Mouse (Mus musculus): ENCODE measurements around the gene Egr4.

The Egr4 gene

DNA sequence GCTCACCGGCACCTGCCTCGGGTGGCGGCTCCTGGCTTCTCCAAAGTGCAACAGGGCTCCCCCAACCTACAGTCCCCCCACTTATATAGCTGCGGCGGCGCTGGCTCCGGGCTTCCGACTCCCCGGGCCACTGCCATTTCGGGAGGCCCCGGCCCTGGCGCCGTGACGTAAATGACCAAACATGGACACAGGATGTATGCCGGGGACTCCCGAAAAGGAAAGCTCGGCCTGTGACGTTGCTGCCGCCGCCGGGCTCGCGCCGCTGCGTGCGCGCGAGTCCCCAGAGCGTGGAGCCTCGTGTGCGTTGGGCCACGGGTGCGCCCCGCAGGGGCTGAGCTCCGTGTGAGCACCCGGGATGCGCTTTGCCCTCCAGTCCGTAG lies at the start of gene Egr4:
TSS of gene Egr4 (minus strand) at position 59 of the 380 bp plus-strand sequence.
- in situ Hi-C loops (cut with MboI), result no loop called here

DNA sequence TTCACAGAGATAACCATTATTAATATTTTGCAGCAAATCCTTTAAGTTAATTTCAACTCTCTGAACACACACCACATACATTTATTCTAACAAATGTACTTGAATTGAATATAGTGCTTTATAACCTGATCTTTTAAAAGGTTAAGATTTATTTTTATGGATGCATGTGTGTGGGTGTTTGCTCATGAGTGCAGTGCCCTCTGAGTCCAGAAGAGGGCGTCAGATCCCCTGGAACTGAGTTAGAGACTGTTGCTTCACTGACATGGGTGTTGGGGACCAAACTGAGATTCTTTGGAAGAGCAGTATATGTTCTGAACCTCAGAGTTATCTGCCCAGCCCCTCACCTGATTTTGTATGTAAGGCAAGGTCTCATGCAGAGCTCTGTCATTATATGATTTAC lies 49.0 kb upstream of the Egr4 start:
- in situ Hi-C loops (cut with MboI), result no loop called here

DNA sequence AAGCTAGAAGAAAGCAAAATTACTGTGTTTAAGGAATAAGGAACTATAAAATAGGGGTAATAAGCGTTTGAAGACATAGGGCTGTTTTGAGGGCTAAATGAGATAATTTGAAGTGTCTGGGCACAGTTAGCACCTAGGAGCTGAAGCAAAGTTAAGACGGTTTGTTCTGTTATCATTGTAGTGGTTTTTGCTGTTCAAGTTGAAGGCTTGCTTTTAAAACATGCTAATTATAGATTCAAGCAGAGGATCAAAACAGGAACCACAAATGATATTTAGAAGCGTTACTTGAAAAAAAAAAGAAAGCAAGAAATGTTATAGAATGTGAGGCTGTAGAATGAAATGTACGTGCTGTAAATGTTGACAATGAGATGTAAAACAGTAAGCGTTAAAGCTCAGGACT lies 34.3 kb upstream of the Egr4 start:
- in situ Hi-C loops (cut with MboI), result no loop called here

DNA sequence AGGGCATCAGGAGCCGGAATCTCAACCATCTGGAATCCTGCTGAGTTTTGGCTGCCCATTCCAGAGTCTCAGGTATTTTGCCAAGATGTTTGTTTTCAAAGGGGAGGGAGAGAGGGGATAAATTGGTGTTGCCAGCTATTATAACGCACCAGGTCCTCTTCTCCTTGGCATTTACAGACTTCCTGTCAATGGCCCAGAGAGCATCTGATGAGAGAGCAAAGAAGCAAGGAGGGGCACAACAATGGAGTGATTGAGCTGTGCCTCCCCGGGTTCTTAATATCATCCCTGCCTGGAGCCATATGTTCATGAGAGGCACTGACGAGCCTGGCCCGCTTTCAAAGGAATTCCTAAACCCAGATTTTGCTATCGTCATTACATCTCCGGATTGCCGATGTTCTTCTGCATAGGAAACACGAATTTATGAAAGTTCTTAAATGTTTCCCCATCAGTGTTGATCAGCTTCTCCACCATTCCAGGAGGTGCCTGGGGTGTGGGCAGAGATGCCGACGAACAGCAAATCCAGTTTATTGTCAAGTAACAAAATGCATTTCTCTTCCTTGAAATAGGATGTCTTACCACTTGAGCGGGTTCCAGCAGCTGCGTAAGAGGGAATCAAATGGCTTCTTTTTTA lies 31.0 kb upstream of the Egr4 start:
- in situ Hi-C loops (cut with MboI), result no loop called here

DNA sequence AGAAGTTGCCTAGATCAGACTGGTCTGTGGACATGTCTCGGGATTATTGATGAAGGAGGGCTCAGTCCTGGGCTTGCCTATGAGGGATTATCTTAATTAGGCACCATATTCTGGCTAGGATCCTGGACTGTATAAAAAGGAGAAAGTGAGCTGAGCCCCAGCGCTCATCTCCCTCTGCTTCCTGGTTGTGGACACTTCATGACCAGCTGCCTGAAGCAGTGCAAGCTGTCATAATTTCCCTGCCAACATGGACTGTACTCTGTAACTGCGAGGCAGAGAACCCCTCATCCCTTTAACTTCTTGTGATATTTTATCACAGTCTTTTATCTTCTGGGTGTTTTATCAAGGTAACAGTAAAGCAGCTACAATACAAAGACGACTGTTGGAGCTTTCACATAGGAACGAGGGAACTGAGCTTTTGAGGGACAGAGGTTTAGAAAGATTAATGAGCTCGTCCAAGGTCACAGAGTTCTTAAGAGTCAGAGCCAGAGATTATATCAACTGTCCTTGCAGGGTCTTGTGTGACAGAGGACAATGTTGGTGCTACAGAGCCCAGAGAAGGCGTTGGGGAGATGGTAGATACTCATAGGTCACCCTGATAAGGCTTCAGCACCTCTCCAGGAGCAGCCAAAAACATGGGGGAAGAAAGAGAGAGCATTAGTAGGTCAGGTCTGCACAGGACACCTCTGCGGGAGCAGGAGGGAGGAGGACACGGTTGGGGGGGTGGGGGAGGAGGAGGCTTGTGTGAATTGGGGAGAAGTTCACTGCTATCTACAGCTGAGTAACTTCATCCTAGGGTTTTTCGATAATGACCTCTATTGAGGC lies 30.2 kb upstream of the Egr4 start:
- in situ Hi-C loops (cut with MboI), result no loop called here

DNA sequence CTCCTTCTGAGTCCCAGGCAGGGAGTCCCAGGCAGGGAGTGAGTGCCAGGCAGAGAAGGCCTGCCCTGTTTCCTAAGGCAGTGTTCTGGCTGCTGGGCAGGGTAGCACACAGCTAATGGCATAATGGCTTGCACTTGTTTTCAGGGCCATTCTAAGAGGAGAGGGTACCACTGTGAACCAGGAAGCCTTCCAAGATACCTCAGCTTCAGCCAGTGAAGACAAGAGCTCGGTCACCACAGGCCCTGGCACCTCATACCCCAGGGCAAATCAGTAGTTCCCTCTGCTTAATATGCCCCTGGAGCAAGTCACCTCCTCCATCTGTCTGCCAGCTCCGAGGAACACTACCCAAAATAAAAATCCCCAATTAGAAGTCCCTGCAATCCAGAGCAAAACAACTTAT lies 9.4 kb upstream of the Egr4 start:
- in situ Hi-C loops (cut with MboI), result no loop called here

DNA sequence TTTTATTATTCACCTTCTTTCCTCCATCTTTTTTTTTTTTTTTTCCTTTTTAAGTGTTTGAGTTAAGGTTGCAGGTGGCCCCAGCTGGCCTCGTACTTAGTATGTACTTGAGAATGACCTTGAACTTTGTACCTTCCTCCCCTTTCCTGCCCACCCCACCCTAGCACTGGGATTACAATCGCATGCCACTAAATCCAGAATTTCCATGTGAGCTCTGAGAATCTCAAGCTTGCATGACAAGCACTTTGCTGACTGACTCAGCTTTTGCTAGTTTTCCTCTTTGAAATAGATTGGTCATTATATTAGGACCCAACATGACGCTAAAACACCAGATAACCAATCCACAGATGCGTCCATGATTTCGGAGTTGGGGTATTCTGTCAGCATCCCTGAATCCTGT lies 8.6 kb upstream of the Egr4 start:
- in situ Hi-C loops (cut with MboI), result no loop called here

DNA sequence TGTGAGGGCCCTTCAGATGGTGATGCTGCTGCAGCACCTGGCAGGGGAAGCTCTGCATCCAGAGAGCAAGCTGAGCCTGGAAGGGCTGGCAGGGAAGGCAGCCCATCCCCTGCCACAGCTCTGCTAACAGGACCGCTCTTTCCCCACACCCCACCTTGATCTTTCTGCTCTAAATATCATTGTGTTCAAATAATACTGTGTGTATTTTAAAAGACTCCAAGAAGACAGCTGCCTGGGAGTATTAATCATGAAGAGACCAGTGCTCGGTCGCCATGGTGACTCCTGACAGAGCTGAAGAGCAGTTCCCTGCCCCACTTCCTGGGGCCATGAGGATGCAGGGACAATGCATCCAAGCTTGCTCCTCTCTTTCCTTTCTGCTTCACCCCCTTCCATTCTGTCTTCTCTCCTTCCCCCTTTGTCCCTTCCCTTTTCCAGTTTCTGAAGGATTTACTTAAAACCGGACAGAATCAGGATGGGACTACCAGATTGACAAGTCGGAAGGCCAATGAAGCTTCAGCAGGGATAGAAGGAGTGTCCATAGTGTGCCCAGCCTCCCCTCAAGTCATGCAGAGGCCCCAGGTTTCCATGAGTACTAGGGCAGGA lies 4.8 kb upstream of the Egr4 start:
- in situ Hi-C loops (cut with MboI), result no loop called here

DNA sequence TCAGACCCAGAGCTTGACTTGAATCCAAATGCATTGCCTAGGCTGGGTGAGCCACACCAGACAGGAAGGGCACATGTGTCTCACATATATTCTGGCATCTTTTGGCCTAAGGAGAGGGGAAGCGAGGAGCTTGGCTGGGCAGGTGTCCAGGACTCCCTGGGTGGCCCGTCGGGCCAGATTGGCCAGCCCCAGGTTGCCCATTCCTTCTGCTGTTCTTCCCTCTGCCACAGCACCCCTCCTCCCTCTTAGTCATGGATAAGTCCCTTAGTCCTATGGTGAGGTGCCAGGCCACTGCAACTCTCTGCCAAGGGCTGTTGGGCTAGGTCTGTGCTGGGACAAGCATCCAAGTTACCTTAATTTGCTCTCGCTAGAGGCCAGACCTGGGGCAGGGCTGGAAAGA lies 2.6 kb upstream of the Egr4 start:
- in situ Hi-C loops (cut with MboI), result no loop called here

DNA sequence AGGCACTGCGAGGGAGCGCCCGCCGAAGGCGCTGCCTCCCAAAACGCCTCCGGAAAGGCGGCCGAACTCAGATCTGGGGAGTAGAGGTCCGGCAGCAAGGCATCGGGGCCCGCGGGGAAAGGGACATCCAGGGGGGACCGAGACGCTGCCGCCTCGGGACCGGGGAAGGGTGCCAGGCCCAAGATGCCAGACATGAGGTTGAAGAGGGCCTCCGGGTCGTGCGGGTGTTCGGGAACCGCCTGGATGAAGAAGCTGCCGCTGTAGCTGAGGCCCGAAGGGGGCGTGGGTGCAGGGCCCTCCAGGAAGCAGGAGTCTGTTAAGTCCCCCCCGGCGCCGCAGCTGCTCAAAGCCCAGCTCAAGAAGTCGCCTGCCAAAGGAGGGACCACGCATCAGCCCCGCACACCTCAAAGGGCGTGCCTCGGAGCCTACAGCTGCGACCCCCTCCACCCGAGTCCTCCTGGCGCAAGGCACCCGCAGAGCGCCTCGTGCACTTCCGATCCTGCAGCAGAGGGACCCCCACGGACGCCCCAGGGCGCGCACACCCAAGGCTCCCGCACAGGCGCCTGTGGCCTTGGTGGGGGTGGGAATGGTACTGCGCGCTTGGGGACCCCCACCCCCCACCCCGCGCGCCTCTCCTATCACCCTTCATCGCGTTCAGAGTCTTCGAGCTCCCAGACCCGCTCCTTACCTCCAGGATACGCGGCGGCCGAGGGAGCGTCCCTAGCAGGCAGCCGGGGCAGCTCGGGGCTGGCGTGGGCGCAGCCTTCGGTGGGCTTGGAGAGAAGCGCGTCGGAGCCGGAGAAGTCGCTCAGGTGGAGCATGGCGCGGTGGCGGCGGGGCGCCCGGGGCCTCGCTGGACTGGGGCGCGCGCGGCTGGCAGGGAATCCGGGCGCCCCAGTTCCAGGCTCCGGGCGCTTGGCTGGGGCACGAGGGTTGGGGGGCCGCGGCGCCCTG lies 535 bp downstream of the Egr4 start:
- in situ Hi-C loops (cut with MboI), result no loop called here

DNA sequence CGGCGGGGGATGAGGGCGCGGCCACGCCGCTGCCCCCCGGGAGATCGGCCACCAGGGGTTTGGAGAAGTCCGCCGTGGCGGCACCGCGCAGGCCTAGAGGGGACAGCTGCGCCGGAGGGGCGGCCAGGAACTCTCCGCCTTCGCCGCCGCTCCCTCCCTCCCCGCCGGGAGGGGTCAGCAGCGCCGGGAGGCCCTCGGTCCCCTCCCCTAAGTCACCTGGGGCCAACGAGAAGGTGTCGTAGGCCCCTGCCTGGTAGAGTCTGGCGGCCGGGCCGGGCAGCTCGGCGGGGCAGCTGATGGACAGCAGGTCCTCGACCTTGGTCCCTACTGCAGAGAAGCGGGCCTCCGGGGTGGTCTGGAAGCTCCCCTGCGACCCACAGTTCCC lies 1.3 kb downstream of the Egr4 start:
- in situ Hi-C loops (cut with MboI), result no loop called here

DNA sequence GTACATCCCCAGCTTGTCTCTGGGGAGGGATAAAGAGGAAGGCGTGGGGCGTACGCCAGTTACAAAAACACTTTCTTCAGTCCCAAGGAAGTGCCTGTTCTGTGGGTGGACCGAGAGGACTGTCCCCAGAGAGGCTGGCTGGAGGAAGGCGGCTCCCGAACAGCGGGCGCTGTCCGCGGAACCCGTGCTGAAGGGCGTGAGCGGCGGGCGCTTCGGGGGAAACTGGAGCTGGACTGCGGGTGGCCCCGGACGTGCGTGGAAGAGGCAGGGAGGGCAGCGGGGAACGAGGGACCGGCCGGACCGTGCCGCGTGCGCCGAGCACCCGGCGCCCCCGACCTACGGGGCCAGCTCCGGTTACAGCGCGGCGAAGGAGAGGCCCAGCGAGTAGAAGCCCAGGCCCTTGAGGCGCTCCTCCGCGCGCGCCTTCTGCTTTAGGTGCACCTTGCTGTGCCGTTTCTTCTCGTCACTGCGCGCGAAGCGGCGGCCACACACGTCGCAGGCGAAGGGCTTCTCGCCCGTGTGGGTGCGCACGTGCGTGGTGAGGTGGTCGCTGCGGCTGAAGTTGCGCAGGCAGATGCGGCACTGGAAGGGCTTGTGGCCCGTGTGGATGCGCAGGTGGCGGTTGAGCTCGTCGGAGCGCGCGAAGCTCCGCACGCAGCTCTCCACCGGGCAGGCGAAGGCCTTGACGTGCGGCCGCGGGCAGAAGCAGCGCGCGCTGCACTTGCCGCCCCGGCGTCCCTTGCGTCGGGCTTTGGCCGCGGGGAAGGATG lies 1.9 kb downstream of the Egr4 start:
- in situ Hi-C loops (cut with MboI), result no loop called here

DNA sequence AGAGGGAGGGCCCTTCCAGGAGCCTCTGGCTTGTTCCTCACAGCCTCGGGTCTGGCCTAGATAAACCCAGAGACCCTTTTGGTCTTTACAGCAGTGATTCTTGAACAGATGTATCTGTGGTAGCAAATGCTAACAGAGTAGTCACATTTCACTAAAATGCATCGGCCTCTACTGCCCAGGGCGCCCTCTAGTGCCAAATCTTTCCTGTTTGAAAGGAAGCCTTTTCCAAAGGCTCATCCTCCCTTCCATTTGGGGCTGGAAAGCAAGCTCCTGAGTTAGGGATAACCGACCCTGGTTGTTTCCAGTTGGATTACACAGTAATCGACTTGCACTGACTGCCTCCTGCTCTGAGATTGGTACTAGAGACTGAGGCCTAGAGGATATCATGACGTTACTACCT lies 2.9 kb downstream of the Egr4 start:
- in situ Hi-C loops (cut with MboI), result no loop called here

DNA sequence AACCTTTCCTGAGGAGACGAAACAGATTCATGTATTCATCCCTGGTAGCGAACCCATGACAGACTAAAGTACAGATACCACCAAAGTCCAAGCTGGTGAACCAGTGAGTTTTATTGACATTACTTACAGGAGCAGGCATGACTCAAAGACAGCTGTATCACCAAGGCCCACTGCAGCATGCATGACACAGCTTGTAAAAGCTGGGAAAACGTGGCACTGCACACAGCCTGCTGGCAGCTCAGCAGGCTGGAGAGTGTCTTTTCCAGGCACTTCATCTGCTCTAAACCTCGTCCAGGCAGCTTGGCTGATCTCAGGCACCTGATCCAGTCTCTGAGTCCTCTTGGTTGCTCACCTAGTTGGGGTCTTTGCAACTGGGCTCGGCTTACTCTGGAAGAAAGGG lies 4.8 kb downstream of the Egr4 start:
- in situ Hi-C loops (cut with MboI), result no loop called here

DNA sequence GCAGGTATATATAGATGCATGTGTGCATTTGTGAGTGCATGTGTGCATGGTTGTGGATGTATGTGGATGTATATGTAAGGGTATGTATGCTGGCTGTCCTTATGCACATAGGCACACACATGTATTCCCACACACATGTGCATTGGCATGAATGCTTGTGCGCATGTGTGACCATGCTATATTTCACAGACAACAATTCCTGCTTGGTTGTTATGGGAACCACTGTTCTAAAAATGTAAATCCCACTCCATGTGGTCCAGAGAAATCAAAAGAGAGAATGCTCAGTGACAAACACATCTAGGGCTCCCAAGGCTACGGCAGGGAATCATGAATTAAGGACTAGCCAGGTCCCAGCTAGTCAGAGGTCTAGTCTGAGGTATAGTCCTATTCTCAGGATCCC lies 8.5 kb downstream of the Egr4 start:
- in situ Hi-C loops (cut with MboI), result no loop called here

DNA sequence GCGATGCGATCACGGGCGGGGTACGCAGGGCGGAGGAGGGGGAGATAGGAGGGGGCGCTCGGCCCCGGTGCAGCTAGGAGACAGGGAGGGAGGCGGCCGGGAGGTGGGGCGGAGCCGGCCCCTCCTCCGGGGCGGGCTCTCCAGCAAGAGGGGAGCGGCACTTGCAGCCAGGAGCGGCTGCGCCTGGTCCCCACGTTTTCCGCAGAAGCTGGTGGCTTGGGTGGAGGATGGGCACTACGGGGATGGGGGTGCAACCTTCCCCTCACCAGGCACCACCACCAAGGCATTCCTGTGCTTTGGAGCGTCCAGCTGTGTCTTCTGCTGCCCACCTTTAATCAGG lies 10.5 kb downstream of the Egr4 start, which contains the start of gene Fbxo41:
TSS of gene Fbxo41 (minus strand) at position 84 of the 340 bp plus-strand sequence.
- in situ Hi-C loops (cut with MboI), result no loop called here

DNA sequence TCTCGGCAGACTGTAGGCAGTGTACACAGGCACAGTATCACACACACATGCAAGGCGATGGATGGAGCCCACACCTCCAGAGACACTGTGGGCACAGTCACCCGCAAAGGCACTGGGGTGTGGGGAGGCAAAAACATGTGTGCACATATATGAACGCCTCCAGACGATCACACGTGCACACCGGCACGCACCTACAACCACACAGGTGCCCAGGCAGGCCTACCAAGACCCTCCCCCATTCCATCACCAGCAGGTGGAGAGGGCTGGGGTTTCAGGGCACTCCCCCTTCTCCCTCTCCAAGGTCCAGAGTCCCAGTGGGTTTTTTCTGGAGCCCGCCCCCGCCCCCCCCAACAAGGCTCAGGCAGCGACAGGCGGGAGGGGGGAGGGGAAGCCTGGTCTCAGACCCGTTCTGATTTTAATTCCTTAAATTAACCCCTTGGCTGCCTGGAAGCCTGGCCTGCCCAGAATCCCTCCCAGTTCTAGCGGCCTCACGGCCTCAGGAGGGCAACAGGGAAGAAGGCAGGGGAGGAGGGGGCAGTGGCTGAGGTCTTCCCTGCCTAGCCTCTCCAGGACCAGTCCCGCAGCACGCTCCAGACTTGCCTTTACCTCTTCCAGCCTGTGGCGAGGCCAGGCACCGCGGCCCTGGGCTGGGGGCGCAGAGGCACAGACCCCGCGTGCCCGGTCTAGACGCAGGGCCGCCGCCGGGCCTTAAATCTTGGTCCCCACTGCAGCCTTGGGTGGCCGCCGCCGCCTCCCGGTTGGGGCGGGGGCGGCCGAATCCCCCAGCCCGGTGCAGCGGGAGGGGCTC lies 11.1 kb downstream of the Egr4 start:
- in situ Hi-C loops (cut with MboI), result no loop called here

DNA sequence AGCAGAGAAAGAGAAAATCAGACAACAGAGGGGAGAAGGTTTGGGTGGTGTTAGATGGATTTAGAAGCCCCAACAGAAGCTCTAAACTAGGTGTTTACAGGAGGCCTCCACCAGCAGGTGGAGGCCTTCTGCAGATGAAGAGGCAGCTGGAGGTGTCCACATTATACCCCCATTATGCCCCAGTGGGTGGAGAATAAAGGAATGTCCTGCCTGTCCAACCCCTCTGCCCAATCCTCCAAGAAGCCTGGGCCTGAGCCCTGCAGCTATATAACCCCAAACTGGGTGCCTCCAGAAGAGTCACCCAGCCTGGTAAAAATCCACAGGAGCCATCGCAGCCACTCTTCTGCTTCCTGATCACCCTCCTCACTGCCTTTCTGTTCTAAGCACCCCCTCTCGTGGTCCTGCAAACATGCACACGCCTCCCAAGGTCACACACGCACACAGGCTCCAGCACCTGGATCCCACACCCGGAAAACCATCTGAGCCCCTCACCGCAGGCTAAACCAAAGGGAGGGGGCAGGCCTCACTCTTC lies 11.8 kb downstream of the Egr4 start:
- in situ Hi-C loops (cut with MboI), result no loop called here

DNA sequence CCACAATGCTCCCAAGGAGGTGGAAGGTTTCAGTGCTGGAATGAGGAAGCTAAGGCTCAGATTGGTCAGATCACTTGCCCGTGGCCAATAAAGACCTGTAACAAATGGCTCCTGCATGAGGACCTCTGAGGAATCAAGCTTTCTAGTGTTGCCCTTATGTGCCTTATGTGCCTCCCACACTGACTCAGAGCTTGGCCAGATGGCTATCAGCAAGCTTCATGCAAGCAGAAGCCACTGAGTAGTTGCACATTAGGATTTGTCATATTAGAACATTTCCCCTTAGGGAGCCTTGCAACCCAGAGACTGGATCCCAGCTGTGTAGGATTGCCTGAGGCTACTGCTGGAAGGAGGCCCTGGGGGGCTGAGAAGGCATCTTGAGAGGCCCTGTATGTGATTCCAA lies 13.0 kb downstream of the Egr4 start:
- in situ Hi-C loops (cut with MboI), result no loop called here

DNA sequence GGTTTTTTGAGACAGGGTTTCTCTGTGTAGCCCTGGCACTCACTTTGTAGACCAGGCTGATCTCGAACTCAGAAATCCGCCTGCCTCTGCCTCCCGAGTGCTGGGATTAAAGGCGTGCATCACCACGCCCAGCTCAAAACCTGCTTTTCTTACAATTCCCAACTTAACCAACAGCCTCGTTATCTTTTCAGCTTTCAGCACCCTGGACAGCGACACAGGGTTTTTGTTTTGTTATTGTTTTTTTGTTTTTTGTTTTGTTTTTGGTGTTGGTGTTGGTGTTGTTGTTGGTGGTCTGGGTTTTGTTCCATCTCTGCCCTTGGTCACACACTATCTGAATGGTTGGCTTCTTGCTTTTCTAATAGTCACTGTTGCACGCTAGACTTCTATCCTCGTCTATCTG lies 15.2 kb downstream of the Egr4 start:
- in situ Hi-C loops (cut with MboI), result no loop called here
